Mouse (Mus musculus) liver, adult 2 months (tissue): ENCODE data around the gene Zkscan14.

ENCODE experiments used
- CTCF ChIP-seq: fragments of 200-500 bp; IDR thresholded peaks from 2 replicates; pipeline ENCODE4 v1.5.1; 2011; ENCODE audit warnings: low read depth, low read length, control low read depth
- POLR2A ChIP-seq: fragments of 200-500 bp; IDR thresholded peaks from 2 replicates; pipeline ENCODE4 v1.6.1; 2011; ENCODE audit warnings: low read length, control low read depth; ENCODE audit not compliant: insufficient read depth; ENCODE audit errors: extremely low read depth

DNA sequence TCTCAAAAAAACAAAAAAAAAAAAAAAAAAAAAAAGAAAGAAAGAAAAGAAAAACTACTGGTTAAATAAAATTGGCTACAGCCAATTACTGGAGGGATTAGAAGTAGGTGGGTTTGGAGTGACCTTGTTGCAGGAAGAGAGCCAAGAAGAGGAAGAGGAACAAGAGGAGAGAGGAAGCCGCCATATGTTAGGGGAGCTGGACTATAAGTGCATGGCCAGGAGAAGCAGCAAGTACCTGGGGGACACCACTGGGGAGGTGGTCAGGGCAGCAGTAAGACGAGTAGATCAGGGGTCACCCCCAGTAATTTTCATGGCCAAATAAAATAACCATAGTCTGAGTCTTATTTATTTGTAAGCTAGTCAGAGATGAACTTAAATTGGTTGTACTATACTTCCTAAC, 16.4 kb downstream of the Zkscan14 start:
- no peak for TF ChIP-seq CTCF
- no peak for TF ChIP-seq POLR2A
